Mouse (Mus musculus) lung, postnatal 0 days (tissue): Measurements from ENCODE around the gene Sephs2.

Experiments used
- CTCF ChIP-seq: IDR thresholded peaks from 2 replicates; pipeline ENCODE4 v1.5.1; 2016; ENCODE audit warnings: antibody characterized with exemption, mild to moderate bottlenecking
- EP300 ChIP-seq: IDR thresholded peaks from 2 replicates; pipeline ENCODE4 v1.6.1; 2016; ENCODE audit warnings: antibody characterized with exemption, mild to moderate bottlenecking, control low read depth

GRCm38 (mm10) chr7:127243361-127243867 lies 30.4 kb downstream of the Sephs2 start:
- peak; percentile 11; the same call in 1 of the 2 replicates for TF ChIP-seq CTCF
- no peak for TF ChIP-seq EP300
